Mouse (Mus musculus): ENCODE measurements around the gene Pml. TPM values are rescaled to one million over a fixed set of nuclear protein-coding genes. Genes with fewer than 3 reads are reported as not detected.

Pml gene
- polyA plus RNA-seq, 1 experiment from 2014 or later, result 4.0 TPM

GRCm38 (mm10) chr9:58169426-58169825, 80.2 kb downstream of the Pml start:
- 92% methylated on average over 6 of the region's 6 CpGs for WGBS
- peaks cover 5% of the 10 kb centered on the region; the same call in 1 of the 2 replicates for H3K4me1 ChIP-seq (replicated peaks)
- H3K9me3 ChIP-seq, result peaks cover 4% of the 10 kb centered on the region; the same call in 1 of the 2 replicates
- H3K27me3 ChIP-seq, result no peaks in the 10 kb centered on the region
- no peaks in the 10 kb centered on the region for H3K36me3 ChIP-seq
- H3K4me3 ChIP-seq, result no peak overlapping the region
- no peak overlapping the region for H3K27ac ChIP-seq (replicated peaks)
- no peak overlapping the region for H3K9ac ChIP-seq
- no peak for ATAC-seq (ENCODE audit: low read depth)
- H3K4me2 ChIP-seq, result no peak overlapping the region

GRCm38 (mm10) chr9:58168880-58169279, 80.7 kb downstream of the Pml start:
- Histone ChIP-seq H3K36me3 (no peaks in the 10 kb centered on the region), H3K4me3 (no peak overlapping the region), H3K4me2 (no peak overlapping the region), H3K9me3 (peaks cover 4% of the 10 kb centered on the region; the same call in 1 of the 2 replicates), H3K27ac (replicated peaks) (no peak overlapping the region), H3K9ac (no peak overlapping the region), H3K27me3 (no peaks in the 10 kb centered on the region), H3K4me1 (replicated peaks) (peaks cover 5% of the 10 kb centered on the region; the same call in 1 of the 2 replicates)
- WGBS, result 75% methylated on average over 3 of the region's 3 CpGs
- ATAC-seq (ENCODE audit: low read depth), result no peak

Small RNAs within 50 kb of the gene (microRNA-seq; reads per million reads assigned to microRNA genes)
- gene Mir6385, result not detected

Other genes with a start within 250 kb of the Pml start
- 0.14 and 0.18 TPM in 2 replicates for gene Cyp11a1, start 243.4 kb downstream of the Pml start, polyA plus RNA-seq (2015; fragmentation: Nextera tagmentation; extraction: Ambion mirVana)
- gene Stra6, start 186.0 kb downstream of the Pml start, polyA plus RNA-seq (2015; fragmentation: Nextera tagmentation; extraction: Ambion mirVana), result 47.5 and 48.5 TPM in 2 replicates
- gene Ccdc33, start 131.0 kb downstream of the Pml start, polyA plus RNA-seq (2015; fragmentation: Nextera tagmentation; extraction: Ambion mirVana), result 0.33 and 0.58 TPM in 2 replicates
- 53.6 and 58.2 TPM in 2 replicates for gene Islr, start 45.5 kb downstream of the Pml start, polyA plus RNA-seq (2015; fragmentation: Nextera tagmentation; extraction: Ambion mirVana)
- gene Islr2, start 45.5 kb downstream of the Pml start, polyA plus RNA-seq (2015; fragmentation: Nextera tagmentation; extraction: Ambion mirVana), result 19.8 and 22.3 TPM in 2 replicates
- 86.0 and 107 TPM in 2 replicates for gene Stoml1, start 3.4 kb upstream of the Pml start, polyA plus RNA-seq (2015; fragmentation: Nextera tagmentation; extraction: Ambion mirVana)
- gene Loxl1, start 63.4 kb upstream of the Pml start, polyA plus RNA-seq (2015; fragmentation: Nextera tagmentation; extraction: Ambion mirVana), result 9.1 and 10.9 TPM in 2 replicates
- not detected in 2 replicates for gene Tbc1d21, start 120.7 kb upstream of the Pml start, polyA plus RNA-seq (2015; fragmentation: Nextera tagmentation; extraction: Ambion mirVana)
- 6.8 and 7.9 TPM in 2 replicates for gene Insyn1, start 238.8 kb upstream of the Pml start, polyA plus RNA-seq (2015; fragmentation: Nextera tagmentation; extraction: Ambion mirVana)

Data from neural tube, embryonic 13.5 days (tissue).